In the genomic region with DNA sequence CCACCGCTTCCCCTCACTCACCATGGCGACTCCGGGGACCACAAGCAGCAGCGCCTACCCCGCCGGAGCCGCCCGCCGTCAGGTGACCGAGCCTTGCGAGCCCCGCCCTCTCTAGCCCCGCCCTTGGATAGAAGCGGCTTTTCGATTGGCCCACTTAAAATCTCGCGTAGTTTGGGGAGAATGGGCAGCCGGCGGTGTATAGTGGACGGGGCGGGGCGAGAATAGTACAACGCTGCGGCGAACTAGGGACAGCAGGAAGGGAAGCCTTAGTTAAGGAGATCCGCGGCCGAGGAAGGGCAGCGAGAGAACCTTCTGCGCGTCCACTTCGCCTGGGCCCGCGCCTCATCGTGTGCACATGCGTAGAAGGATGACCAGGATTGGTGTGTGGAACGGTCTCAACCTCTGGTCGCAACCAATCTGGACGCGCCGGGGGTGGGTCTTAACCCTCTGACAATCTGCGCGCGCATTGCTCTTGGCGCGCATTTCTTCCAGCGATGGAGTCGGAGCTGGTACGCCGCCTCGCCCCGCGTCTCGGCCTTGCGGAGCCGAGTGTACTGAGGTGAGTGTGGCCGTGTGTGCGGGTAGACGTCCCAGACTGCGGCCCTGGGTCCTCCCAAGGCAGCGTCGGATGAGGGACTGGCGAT, we compare ENCODE assay signal across 8 mouse cellular contexts. TPM values are rescaled to one million over a fixed set of nuclear protein-coding genes. Genes with fewer than 3 reads are reported as not detected.
DNase-seq lines count a peak whose midpoint lies in the region; ATAC-seq and TF ChIP-seq lines count a peak whose summit lies in the region.

A gene (plus strand): TSS at position 199 of the 644 bp plus-strand sequence.
A gene (minus strand): TSS at position 369 of the 644 bp plus-strand sequence.

- peak within 1 kb of the TSS; percentile 94 for H3K27ac ChIP-seq in heart, embryonic 12.5 days (ENCODE audit: poor library complexity, severe bottlenecking)
- H3K27ac ChIP-seq in kidney, postnatal 0 days = peak within 1 kb of the TSS; percentile 97
- H3K27ac ChIP-seq in liver, embryonic 11.5 days (ENCODE audit: low read depth, low read length) = peak within 1 kb of the TSS; percentile 91
- H3K27ac ChIP-seq in stomach, embryonic 14.5 days (ENCODE audit: low read length) = peak within 1 kb of the TSS; percentile 91

- peak within 1 kb of the TSS; percentile 92 for H3K4me2 ChIP-seq in heart, embryonic 12.5 days
- H3K4me2 ChIP-seq in kidney, postnatal 0 days (ENCODE audit: low read length) = peak within 1 kb of the TSS; percentile 93
- H3K4me2 ChIP-seq in liver, embryonic 11.5 days = peak within 1 kb of the TSS; percentile 70
- peak within 1 kb of the TSS; percentile 65 for H3K4me2 ChIP-seq in stomach, embryonic 14.5 days (replicated peaks; ENCODE audit: low read depth, low read length)

- H3K4me1 ChIP-seq in heart, embryonic 12.5 days (replicated peaks) = peaks cover 20% of the 10 kb centered on the region
- peaks cover 13% of the 10 kb centered on the region; the same call in 1 of the 2 replicates for H3K4me1 ChIP-seq in kidney, postnatal 0 days (replicated peaks; ENCODE audit: insufficient read depth, low read length)
- peaks cover 29% of the 10 kb centered on the region for H3K4me1 ChIP-seq in liver, embryonic 11.5 days (replicated peaks; ENCODE audit: control insufficient read depth, insufficient read depth, low read length)
- peaks cover 8% of the 10 kb centered on the region for H3K4me1 ChIP-seq in stomach, embryonic 14.5 days (ENCODE audit: control insufficient read depth, insufficient read depth, low read length)

- H3K4me3 ChIP-seq in heart, embryonic 12.5 days = peak within 1 kb of the TSS; percentile 96
- peak within 1 kb of the TSS; percentile 96 for H3K4me3 ChIP-seq in kidney, postnatal 0 days (replicated peaks; ENCODE audit: low read depth, low read length)
- peak within 1 kb of the TSS; percentile 98 for H3K4me3 ChIP-seq in liver, embryonic 11.5 days (ENCODE audit: low read depth, low read length)
- H3K4me3 ChIP-seq in stomach, embryonic 14.5 days (ENCODE audit: low read depth, low read length) = peak within 1 kb of the TSS; percentile 69

- H3K27me3 ChIP-seq in heart, embryonic 12.5 days (replicated peaks) = no peaks in the 10 kb centered on the region
- H3K27me3 ChIP-seq in kidney, postnatal 0 days (ENCODE audit: insufficient read depth, low read length) = no peaks in the 10 kb centered on the region
- H3K27me3 ChIP-seq in liver, embryonic 11.5 days (replicated peaks; ENCODE audit: control insufficient read depth, insufficient read depth, low read length) = no peaks in the 10 kb centered on the region
- H3K27me3 ChIP-seq in stomach, embryonic 14.5 days (ENCODE audit: control insufficient read depth, insufficient read depth, low read length) = no peaks in the 10 kb centered on the region

- no peaks in the 10 kb centered on the region for H3K9me3 ChIP-seq in heart, embryonic 12.5 days (replicated peaks)
- no peaks in the 10 kb centered on the region for H3K9me3 ChIP-seq in kidney, postnatal 0 days (replicated peaks; ENCODE audit: low read length)
- no peaks in the 10 kb centered on the region for H3K9me3 ChIP-seq in liver, embryonic 11.5 days (ENCODE audit: control insufficient read depth, low read length)
- H3K9me3 ChIP-seq in stomach, embryonic 14.5 days (ENCODE audit: control insufficient read depth, low read depth, low read length) = no peaks in the 10 kb centered on the region

- ATAC-seq in erythroid progenitor cell, adult 5-6 weeks (replicated peaks; ENCODE audit: low FRiP score, poor library complexity, severe bottlenecking) = peak; percentile 93
- ATAC-seq in heart, embryonic 12.5 days (ENCODE audit: insufficient number of reproducible peaks, low FRiP score) = peak; percentile 98
- peak; percentile 98 for ATAC-seq in kidney, postnatal 0 days (replicated peaks; ENCODE audit: low FRiP score, low read depth)
- ATAC-seq in liver, embryonic 11.5 days (replicated peaks; ENCODE audit: low FRiP score) = peak; percentile 95
- ATAC-seq in stomach, embryonic 14.5 days (ENCODE audit: insufficient number of reproducible peaks, insufficient read depth, low FRiP score, low read depth) = peak; percentile 99

- peak; percentile 96 for DNase-seq in CD4-positive helper T cell, adult 2 months (ENCODE audit: low read depth, low spot score)
- DNase-seq in brain, embryonic 18.5 days (ENCODE audit: low read depth, low spot score) = peak; percentile 94
- peak; percentile 98 for DNase-seq in kidney, postnatal 0 days (ENCODE audit: low spot score)
- DNase-seq in liver, embryonic 11.5 days (ENCODE audit: low spot score) = peak; percentile 96
- peak; percentile 98 for DNase-seq in naive thymus-derived CD4-positive, alpha-beta T cell, adult 2 months (ENCODE audit: low read depth)

- peaks cover 22% of the 10 kb centered on the region for H3K36me3 ChIP-seq in heart, embryonic 12.5 days
- peaks cover 8% of the 10 kb centered on the region; the same call in 1 of the 2 replicates for H3K36me3 ChIP-seq in kidney, postnatal 0 days (ENCODE audit: insufficient read depth, low read length)
- H3K36me3 ChIP-seq in liver, embryonic 11.5 days (ENCODE audit: control insufficient read depth, insufficient read depth, low read length) = peaks cover 17% of the 10 kb centered on the region
- peaks cover 17% of the 10 kb centered on the region for H3K36me3 ChIP-seq in stomach, embryonic 14.5 days (ENCODE audit: control insufficient read depth, insufficient read depth, low read length)

- TF ChIP-seq CTCF in kidney, postnatal 0 days (IDR thresholded peaks at IDR 0.05; ENCODE audit: low read depth) = no peak

- peak within 1 kb of the TSS; percentile 94 for H3K9ac ChIP-seq in heart, embryonic 12.5 days
- H3K9ac ChIP-seq in kidney, postnatal 0 days (ENCODE audit: low read depth, low read length) = peak within 1 kb of the TSS; percentile 94
- H3K9ac ChIP-seq in liver, embryonic 11.5 days (ENCODE audit: low read depth, low read length) = peak within 1 kb of the TSS; percentile 97
- peak within 1 kb of the TSS; percentile 76 for H3K9ac ChIP-seq in stomach, embryonic 14.5 days (replicated peaks; ENCODE audit: low read depth, low read length)

- under 1% methylated on average over 63 of the region's 63 CpGs for WGBS in heart, embryonic 12.5 days
- WGBS in kidney, postnatal 0 days = under 1% methylated on average over 63 of the region's 63 CpGs
- under 1% methylated on average over 63 of the region's 63 CpGs for WGBS in liver, embryonic 11.5 days
- WGBS in stomach, embryonic 14.5 days = under 1% methylated on average over 63 of the region's 63 CpGs

RNA-seq across cellular contexts. Expression of the first gene that starts in this region (rescaled TPM):
- 132 and 186 TPM in 2 replicates for total RNA-seq in erythroid progenitor cell, adult 5-6 weeks (2015; ENCODE audit: low replicate concordance)
- 128 and 184 TPM in 2 replicates for total RNA-seq in erythroid progenitor cell, adult 5-6 weeks (2017; ENCODE audit: low replicate concordance)
- polyA plus RNA-seq in heart, embryonic 12.5 days (2016; fragmentation: Nextera tagmentation; extraction: Ambion mirVana) = 68.1 and 71.0 TPM in 2 replicates
- 66.0 and 67.7 TPM in 2 replicates for polyA plus RNA-seq in kidney, postnatal 0 days (2015; fragmentation: Nextera tagmentation; extraction: Ambion mirVana)
- polyA plus RNA-seq in liver, embryonic 11.5 days (2014; fragmentation: Nextera tagmentation; extraction: Ambion mirVana) = 165 and 170 TPM in 2 replicates
- polyA plus RNA-seq in stomach, embryonic 14.5 days (2014; fragmentation: Nextera tagmentation; extraction: Ambion mirVana) = 109 and 110 TPM in 2 replicates

RNA-seq across cellular contexts. Expression of the second gene that starts in this region (rescaled TPM):
- 89.0 and 125 TPM in 2 replicates for total RNA-seq in erythroid progenitor cell, adult 5-6 weeks (2015; ENCODE audit: low replicate concordance)
- 85.3 and 118 TPM in 2 replicates for total RNA-seq in erythroid progenitor cell, adult 5-6 weeks (2017; ENCODE audit: low replicate concordance)
- 118 and 124 TPM in 2 replicates for polyA plus RNA-seq in heart, embryonic 12.5 days (2016; fragmentation: Nextera tagmentation; extraction: Ambion mirVana)
- polyA plus RNA-seq in kidney, postnatal 0 days (2015; fragmentation: Nextera tagmentation; extraction: Ambion mirVana) = 128 and 137 TPM in 2 replicates
- 142 and 178 TPM in 2 replicates for polyA plus RNA-seq in liver, embryonic 11.5 days (2014; fragmentation: Nextera tagmentation; extraction: Ambion mirVana)
- 133 and 134 TPM in 2 replicates for polyA plus RNA-seq in stomach, embryonic 14.5 days (2014; fragmentation: Nextera tagmentation; extraction: Ambion mirVana)

Comparison
In these comparisons a context has a peak if more than half of its experiments do, and no peak if none do; other contexts are left out.
1. Peak in every context shown above with its lines: DNase-seq, ATAC-seq, H3K4me3 ChIP-seq and H3K27ac ChIP-seq.